Mouse (Mus musculus): ENCODE measurements around the gene Cdkl3.
"Not testable (repeated sequence)": the region's sequence is repeated elsewhere in the genome, so short reads cannot be mapped to it uniquely, and the experiment has no call there.

The Cdkl3 gene

GRCm38 (mm10) chr11:52080656-52081055 is 76.6 kb downstream of the Cdkl3 start:
- no peak for DNase-seq

- DNase-seq: no peak
Observed at GRCm38 (mm10) chr11:52085857-52086203, 81.8 kb downstream of the Cdkl3 start.

GRCm38 (mm10) chr11:52086204-52086864 is 82.3 kb downstream of the Cdkl3 start:
- DNase-seq: no peak

- no peak for DNase-seq
Observed at GRCm38 (mm10) chr11:52089291-52089690, 85.3 kb downstream of the Cdkl3 start.

- DNase-seq: no peak
Observed at GRCm38 (mm10) chr11:52091261-52091660, 87.2 kb downstream of the Cdkl3 start.

GRCm38 (mm10) chr11:52094568-52094967 is 90.5 kb downstream of the Cdkl3 start:
- no peak for DNase-seq

GRCm38 (mm10) chr11:52097016-52097415 is 93.0 kb downstream of the Cdkl3 start:
- DNase-seq: no peak

GRCm38 (mm10) chr11:52097596-52097995 is 93.6 kb downstream of the Cdkl3 start:
- no peak for DNase-seq

GRCm38 (mm10) chr11:52098398-52098946 is 94.5 kb downstream of the Cdkl3 start, which contains the start of gene Ppp2ca:
TSS of gene Ppp2ca (plus strand) at chr11:52098681.
- peak; percentile 100 for DNase-seq

GRCm38 (mm10) chr11:52099031-52099761 is 95.2 kb downstream of the Cdkl3 start:
- peak; percentile 94 for DNase-seq

- no peak for DNase-seq
Observed at GRCm38 (mm10) chr11:52099771-52100219, 95.8 kb downstream of the Cdkl3 start.

- no peak for DNase-seq
Observed at GRCm38 (mm10) chr11:52102977-52103376, 99.0 kb downstream of the Cdkl3 start.

GRCm38 (mm10) chr11:52105503-52105902 is 101.5 kb downstream of the Cdkl3 start:
- no peak for DNase-seq

GRCm38 (mm10) chr11:52106037-52106436 is 102.0 kb downstream of the Cdkl3 start:
- no peak for DNase-seq

GRCm38 (mm10) chr11:52106438-52106837 is 102.4 kb downstream of the Cdkl3 start:
- DNase-seq: no peak

- DNase-seq: no peak
Observed at GRCm38 (mm10) chr11:52108796-52109195, 104.8 kb downstream of the Cdkl3 start.

- DNase-seq: no peak
Observed at GRCm38 (mm10) chr11:52109421-52109820, 105.4 kb downstream of the Cdkl3 start.

GRCm38 (mm10) chr11:52115479-52115878 is 111.5 kb downstream of the Cdkl3 start:
- DNase-seq: no peak

GRCm38 (mm10) chr11:52116117-52116516 is 112.1 kb downstream of the Cdkl3 start:
- DNase-seq: not testable (repeated sequence)

- DNase-seq: no peak
Observed at GRCm38 (mm10) chr11:52117156-52117555, 113.1 kb downstream of the Cdkl3 start.

- not testable (repeated sequence) for DNase-seq
Observed at GRCm38 (mm10) chr11:52120415-52120814, 116.4 kb downstream of the Cdkl3 start.

- DNase-seq: no peak
Observed at GRCm38 (mm10) chr11:52122045-52122444, 118.0 kb downstream of the Cdkl3 start.

- DNase-seq: no peak
Observed at GRCm38 (mm10) chr11:52124468-52124867, 120.4 kb downstream of the Cdkl3 start.

GRCm38 (mm10) chr11:52127169-52127568 is 123.1 kb downstream of the Cdkl3 start:
- no peak for DNase-seq

All from embryo, embryonic 11 days (tissue).